Mouse (Mus musculus) adrenal gland, postnatal 25 days (tissue): ENCODE measurements around the gene Ccl25. TPM values are rescaled to one million over a fixed set of nuclear protein-coding genes. Genes with fewer than 3 reads are reported as not detected.
"Not testable (repeated sequence)": the region's sequence is repeated elsewhere in the genome, so short reads cannot be mapped to it uniquely, and the experiment has no call there.

Experiments
- DNase-seq: peaks from one replicate; pipeline ENCODE4 v3.0.0; 2021; ENCODE audit warnings: mixed read lengths
- total RNA-seq: library from RNA; stranded (reverse); gene quantifications from 2 replicates; pipeline ENCODE4 v1.2.3, GENCODE M21; 2021

Ccl25 gene
- total RNA-seq, 1 experiment from 2014 or later, result 20.2 TPM

- DNase-seq, result no peak
Observed at GRCm38 (mm10) chr8:4340207-4340606, 15.2 kb downstream of the Ccl25 start.

- no peak for DNase-seq
Observed at GRCm38 (mm10) chr8:4347661-4348060, 22.7 kb downstream of the Ccl25 start.

GRCm38 (mm10) chr8:4348275-4348674 lies 23.3 kb downstream of the Ccl25 start:
- no peak for DNase-seq

GRCm38 (mm10) chr8:4349335-4349734 lies 24.3 kb downstream of the Ccl25 start:
- DNase-seq, result no peak

DNA sequence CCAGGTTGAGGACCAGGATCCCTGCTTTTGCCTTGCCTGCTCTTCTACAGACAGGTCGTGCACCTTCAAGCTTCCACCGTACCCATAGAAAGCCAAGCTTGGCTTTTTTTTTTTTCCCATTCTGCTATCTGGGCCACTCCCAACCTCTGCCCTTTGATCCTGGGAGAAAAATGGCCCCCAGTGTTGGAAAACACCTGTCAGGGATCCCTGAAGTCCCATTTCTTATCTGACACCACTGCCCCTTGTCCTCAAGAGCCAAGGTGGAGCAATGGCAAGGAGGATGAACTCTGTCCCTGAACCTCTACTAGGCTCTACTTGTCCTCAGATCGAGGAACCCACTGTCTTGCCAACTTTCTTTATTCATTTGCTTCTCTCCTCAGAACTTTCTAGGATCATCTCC lies 25.6 kb downstream of the Ccl25 start:
- no peak for DNase-seq

- DNase-seq, result not testable (repeated sequence)
Observed at GRCm38 (mm10) chr8:4352562-4352961, 27.6 kb downstream of the Ccl25 start.

GRCm38 (mm10) chr8:4353741-4354140 lies 28.7 kb downstream of the Ccl25 start:
- no peak for DNase-seq

GRCm38 (mm10) chr8:4354516-4354915 lies 29.5 kb downstream of the Ccl25 start:
- no peak for DNase-seq

DNA sequence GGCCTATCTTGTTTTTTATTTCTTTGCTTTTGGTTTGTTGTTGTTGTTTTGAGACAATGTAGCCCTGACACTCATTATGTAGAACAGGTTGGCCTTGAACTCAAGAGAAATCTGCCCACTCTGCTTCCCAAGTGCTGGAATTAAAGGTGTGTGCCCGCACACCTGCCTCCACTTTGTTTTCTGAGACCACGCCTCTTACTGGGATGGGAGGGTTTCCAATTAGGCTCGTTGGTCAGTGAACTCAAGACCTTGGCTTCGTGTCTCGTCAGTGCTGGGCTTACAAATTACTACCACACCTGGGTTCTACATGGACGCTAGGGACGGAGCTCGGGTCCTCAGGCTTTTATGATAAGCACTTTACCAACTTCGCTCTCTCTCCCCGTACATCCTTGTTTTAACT lies 30.4 kb downstream of the Ccl25 start:
- no peak for DNase-seq

- DNase-seq, result no peak
Observed at GRCm38 (mm10) chr8:4359362-4359761, 34.4 kb downstream of the Ccl25 start.

GRCm38 (mm10) chr8:4360922-4361321 lies 35.9 kb downstream of the Ccl25 start:
- DNase-seq, result no peak

GRCm38 (mm10) chr8:4366189-4366588 lies 41.2 kb downstream of the Ccl25 start:
- DNase-seq, result no peak

GRCm38 (mm10) chr8:4367808-4368207 lies 42.8 kb downstream of the Ccl25 start:
- peak; percentile 49 for DNase-seq

- no peak for DNase-seq
Observed at GRCm38 (mm10) chr8:4368470-4368869, 43.5 kb downstream of the Ccl25 start.

DNA sequence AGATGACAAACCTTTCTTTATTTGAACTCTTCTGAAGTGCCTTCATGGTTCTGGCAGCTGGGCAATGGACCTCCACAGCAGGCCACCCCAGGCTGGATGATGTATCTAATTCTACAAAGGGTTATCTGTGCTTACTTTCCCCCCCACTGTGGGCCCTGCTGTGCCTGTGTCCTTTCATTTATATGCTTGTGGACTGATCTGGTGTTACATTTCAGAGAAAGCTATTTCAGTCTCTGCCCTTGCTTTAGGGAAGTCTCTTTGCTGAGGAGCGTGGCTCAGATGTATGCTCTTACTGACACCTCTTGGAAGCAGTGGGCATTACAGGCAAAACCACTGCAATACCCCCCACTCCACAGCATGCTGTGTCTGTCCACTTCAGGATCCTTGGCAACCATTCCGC lies 45.1 kb downstream of the Ccl25 start:
- DNase-seq, result no peak

DNA sequence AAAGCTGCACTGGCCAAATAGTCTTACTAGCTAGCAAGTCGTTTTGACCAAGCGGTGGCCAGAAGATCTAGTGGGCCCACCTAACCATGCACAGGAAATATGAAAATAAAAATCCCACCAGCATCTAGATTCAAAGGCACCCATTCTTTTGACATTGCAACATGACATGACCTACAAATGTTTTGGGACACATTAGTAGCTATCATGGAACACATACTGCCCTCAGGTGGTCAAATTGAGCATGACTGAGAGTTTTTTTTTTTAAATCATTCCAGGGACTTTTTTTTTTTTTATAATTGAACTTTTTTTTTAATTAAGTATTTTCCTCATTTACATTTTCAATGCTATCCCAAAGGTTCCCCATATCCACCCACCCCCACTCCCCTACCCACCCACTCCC lies 47.6 kb downstream of the Ccl25 start:
- no peak for DNase-seq

DNA sequence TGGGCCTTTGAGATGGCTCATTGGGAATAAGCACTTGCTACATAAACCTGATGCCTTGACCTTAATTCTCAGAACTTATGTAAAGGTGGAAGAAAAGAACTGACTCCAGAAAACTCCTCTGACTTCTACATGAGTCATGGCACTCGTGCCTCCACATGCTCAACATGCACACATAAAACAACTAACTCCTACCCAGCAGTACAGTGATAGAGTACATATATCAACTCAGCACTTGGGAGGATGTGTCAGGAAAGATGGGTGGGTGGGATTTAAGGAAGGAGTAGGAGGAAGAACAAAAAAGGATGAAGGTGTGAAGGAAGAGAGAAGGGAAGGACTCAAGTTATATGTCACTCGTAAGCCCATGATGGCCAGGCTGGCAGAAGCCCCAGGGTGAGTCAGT lies 76.4 kb downstream of the Ccl25 start:
- DNase-seq, result no peak

DNA sequence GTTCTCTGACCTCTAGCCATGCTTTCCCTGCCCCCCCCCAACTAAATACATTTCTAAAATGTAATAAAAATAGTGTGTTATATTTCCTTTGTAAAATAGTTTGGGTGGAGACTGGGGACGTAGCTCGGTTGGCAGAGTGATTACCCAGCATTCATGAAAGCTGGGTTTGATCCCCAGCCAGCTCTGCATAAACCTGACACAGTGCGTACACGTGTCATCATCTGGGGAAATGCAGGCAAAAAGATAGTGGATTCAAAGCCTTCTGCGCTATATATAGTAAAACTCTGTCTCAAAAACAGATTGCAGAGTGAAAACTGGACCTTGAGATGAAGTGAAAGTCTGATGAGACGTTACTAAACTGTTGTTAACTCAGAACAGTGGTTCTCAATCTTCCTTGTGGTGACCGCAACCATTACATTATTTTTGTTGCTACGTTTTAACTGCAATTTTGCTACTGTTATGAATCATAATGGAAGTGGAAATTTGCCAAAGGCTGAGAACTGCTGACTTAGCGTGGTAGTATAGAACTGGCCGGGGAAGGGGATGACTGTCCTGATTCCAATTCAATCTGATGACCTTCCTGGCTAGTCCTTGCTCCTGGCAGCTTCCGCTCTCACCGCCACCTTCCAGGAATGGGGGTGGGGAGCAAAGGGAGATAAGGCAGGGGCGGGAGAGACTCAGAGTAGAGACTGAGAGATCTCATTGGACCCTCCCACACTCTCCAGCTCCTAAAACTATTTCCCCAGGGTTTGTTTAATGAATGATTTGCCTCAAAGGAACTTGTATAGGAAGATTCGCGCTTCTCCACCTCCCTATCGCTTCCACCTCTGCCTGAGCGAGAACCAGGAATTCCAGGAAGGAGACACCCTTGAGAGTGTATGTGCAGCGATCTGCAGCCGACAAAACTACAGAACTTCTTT lies 79.2 kb downstream of the Ccl25 start:
- peak; percentile 25 for DNase-seq

GRCm38 (mm10) chr8:4404880-4405261 lies 79.9 kb downstream of the Ccl25 start:
- DNase-seq, result peak; percentile 11

DNA sequence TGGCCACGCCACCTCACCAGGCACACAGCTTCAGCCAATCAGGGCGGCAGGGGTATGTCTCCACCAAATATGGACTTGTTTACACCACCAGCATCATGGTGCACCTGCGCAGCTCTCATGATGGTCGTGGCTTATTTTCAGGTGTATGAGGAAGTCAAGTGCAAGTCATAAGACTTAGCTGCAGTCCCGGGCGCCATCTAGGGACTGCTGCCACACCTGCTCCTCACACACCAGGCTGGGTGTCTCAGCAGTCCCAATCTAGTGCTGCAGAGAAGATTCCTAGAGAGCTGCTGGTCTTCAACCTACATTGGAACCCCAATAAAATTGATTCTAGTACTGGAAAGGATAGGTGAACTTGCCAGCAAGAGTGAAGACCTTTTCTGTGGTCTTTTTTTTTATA lies 83.4 kb downstream of the Ccl25 start:
- DNase-seq, result not testable (repeated sequence)
